Mouse (Mus musculus) gastrocnemius, adult 8-10 months (tissue): ENCODE measurements around the gene Flad1. TPM values are rescaled to one million over a fixed set of nuclear protein-coding genes. Genes with fewer than 3 reads are reported as not detected.
A peak's percentile ranks its signal among the peaks of the same experiment; 100 is the strongest.

Source experiments
- DNase-seq, 2 experiments: peaks; one replicate each; pipeline ENCODE4 v3.0.0; 2022; ENCODE audit warnings: low spot score in 2 of 2
- total RNA-seq, 4 experiments: library from RNA; stranded (reverse); gene quantifications; 2 replicates each; pipeline ENCODE4 v1.2.4; 2022

Flad1 gene
- 10 to 100 TPM; 37.8 to 46.1 (median 41.6) TPM for total RNA-seq

GRCm38 (mm10) chr3:89411490-89412393 lies at the start of gene Flad1:
Gene Flad1, minus strand, starts transcription at chr3:89411870.
- DNase-seq = peak; percentile 99

DNA sequence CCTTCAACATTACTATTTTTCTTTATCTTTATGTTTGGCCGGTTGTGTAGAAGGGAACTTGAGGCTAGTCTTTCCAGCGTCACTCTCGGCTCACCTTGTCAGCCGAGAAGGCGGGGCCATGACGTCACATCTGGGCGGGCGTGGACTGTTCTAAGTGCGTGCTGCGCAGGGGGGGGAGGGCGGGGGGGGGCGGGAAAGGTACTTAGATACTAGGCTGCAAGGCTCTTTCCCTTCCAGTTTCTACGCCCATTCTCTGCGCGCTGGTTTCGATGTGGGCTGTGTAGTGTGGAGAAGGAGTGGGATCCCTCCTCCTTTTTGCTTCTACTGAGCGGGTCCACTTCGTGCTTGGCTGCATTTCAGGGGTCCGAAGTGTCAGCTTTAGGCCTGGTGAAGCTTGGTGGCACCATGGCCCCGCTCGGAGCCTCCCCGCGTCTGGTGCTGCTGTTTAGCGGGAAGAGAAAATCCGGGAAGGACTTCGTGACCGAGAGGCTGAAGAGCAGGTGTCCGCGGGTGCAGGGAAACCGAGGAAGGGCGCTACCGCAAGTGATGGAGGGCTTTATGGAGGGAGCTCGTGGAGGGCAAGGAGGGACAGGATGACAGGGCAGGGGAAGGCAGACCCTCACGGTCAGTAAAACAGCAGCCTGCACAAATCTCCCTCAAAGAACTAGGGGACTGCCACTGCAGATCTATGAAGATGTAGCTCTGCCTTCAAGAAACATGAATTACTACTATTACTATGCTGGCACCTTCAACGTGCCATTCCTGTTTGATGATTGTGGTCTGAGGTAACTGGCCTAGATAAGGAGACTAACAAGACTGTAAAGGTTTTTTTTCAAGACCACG lies 47.5 kb upstream of the Flad1 start:
- DNase-seq = peak; percentile 81 to 85

GRCm38 (mm10) chr3:89458372-89458964 lies 46.8 kb upstream of the Flad1 start:
- DNase-seq = no peak

- DNase-seq = peak in 1 of 2 experiments; percentile 49
Observed at GRCm38 (mm10) chr3:89456726-89457665, 45.3 kb upstream of the Flad1 start.

DNA sequence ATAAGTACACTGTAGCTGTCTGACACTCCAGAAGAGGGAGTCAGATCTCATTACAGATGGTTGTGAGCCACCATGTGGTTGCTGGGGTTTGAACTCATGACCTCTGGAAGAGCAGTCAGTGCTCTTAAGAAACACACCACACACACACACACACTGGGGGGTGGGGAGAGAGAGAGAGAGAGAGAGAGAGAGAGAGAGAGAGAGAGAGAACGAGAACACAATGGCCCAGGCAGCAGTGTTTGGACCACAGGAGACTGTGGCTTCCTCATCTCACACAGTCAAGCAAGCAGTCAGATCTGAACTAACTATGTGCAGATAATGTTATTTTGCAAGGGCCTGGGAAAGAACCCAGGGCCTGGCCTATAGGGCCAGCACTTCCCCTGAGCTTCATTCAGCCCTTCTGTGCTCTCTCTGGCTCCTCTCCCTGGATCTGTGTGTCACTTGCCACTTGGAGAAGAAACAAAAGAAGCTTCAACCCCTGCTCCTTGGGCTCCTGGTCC lies 44.2 kb upstream of the Flad1 start:
- DNase-seq = no peak

DNA sequence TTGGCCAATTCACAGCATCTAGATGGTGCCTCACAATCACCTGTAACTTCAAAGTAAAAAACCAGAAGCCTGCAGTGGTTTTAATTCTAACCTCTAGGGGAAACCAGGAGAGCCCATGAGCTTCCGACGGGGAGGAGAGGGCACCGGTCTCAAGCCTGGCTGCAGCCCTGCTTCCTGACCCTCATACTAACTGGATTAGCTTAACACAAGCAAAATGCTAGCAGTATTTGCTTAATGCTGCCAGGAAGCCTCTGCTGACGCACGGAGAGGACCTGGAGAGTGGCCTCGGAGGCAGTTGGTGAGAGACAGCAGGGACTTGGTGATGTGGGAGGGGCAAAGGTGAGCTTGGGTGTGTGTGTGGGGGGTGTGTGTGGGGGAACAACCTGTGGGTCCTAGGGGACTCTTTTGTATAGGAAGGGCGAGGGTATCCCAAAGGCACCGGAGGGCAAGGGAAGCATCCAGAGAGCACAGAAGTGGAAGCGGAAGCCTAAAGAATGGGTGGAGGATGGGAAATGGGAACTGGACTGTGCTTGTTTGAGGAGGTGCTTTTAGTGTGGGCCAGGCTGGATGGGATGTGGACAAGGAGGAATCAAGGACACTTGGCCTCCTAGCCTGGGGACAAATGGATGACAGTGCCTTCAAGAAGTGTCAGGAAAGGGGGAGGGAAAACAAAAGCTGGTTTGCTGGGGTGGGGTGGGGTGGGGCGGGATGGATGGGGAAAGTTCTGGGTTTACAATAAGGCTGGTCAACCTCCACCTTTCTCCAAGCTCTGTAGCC lies 42.9 kb upstream of the Flad1 start, which contains the start of gene Pmvk:
Gene Pmvk, plus strand, starts transcription at position 141 of the 777 bp plus-strand sequence.
- no peak for DNase-seq

DNA sequence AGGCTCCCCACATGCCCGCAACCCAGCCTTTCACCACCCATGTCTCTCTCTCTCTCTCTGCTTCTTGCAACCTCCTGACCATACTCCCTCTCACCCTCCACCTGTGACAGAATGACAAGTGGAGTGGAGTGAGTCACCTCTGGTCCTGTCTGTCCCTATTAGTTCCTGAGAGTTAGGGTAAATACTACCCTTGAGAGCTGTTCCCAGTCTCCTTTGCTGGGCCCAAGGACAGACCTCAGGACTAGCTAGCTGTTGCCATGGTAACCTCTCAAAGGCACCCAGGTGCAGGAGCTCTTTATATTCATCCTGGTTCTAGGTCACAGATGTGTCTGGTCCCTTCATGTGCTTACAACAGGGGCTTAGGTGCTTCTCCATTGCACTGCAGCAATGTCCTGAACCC lies 40.2 kb upstream of the Flad1 start:
- DNase-seq = no peak

GRCm38 (mm10) chr3:89449541-89449940 lies 37.9 kb upstream of the Flad1 start:
- DNase-seq = peak; percentile 61 to 67

DNA sequence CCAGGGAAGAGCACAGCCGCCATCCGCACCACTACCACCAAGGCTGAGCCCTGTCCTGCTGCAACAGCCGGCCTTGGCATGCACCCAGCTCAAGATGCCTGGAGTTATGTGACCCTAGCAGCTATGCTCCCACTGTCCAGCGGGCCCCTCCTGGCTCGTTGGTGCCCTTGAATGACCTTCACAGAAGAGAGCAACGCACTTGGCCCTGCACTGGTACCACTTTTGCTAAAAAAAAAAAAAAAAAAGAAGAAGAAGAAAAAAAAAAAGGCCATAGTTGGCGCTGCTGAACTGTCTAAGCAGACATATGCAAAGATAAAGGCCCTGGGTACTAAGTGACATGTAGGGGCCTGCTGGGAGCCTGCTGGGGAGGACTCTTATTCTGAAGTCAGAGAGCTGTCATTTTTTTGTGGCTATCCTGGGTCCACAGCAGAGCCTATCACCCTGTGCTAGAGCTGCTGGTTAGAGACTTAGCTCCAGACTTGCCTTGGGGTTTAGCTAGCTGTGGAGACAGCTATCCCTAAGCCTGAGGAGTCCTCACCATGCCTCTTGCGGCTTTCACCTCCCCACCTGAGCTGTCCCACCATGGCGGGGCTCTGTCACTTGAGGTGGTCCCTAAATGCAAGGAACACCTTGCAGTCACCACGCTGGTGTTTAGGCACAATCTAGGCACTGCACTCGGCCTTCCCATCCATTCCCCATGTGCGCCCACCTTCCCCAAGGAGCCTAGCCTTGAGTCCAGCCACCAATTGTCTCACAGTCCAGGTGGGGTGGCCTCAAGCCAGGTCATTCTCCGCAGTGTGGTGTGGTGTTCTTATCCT lies 37.3 kb upstream of the Flad1 start:
- DNase-seq = peak in 1 of 2 experiments; percentile 45

GRCm38 (mm10) chr3:89440691-89441090 lies 29.0 kb upstream of the Flad1 start:
- peak; percentile 71 to 82 for DNase-seq

GRCm38 (mm10) chr3:89437269-89437668 lies 25.6 kb upstream of the Flad1 start:
- DNase-seq = peak in 1 of 2 experiments; percentile 24

GRCm38 (mm10) chr3:89436176-89437113 lies 24.8 kb upstream of the Flad1 start, which contains the start of gene Pbxip1:
Gene Pbxip1, plus strand, starts transcription at chr3:89436706.
- DNase-seq = peak; percentile 81

DNA sequence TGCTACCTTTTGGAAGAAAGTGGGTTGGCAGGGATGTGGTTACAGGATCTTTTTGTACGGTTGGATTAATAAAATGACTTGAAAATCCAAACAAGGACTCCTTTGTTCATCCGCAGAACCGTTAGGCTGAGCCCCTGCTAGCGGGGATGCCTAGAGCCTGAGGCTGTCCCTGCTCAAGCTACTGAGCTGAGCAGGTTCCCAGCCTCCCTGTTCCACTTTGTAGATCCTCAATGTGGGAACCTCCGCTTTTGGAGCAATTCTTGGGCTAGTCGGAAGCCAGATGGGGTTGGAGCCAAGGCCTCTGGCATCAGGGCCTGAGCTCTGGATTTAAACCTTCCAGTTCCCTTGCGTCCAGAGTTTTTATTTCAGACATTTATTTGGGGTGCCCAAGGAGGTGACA lies 23.4 kb upstream of the Flad1 start:
- DNase-seq = no peak

DNA sequence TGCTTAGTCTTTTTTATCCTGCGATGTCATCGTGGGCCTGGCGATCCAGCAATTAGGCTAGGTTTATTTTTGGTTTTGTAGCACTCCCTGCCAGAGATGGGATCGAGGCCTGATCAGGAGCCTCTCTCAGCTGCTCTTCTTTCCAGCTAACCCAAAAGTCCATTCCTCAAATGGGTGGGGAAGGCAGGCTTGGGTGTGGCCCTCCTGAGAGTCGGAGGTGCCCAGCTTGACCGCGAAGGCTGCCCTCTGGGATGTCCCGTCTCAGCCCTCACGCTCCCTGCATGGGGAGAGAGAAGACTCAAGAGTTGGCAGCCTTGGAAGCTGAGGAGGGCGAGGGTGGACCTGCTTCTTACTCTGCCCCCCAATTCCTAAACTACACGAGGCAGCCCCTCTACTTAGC lies 22.9 kb upstream of the Flad1 start:
- DNase-seq = no peak

DNA sequence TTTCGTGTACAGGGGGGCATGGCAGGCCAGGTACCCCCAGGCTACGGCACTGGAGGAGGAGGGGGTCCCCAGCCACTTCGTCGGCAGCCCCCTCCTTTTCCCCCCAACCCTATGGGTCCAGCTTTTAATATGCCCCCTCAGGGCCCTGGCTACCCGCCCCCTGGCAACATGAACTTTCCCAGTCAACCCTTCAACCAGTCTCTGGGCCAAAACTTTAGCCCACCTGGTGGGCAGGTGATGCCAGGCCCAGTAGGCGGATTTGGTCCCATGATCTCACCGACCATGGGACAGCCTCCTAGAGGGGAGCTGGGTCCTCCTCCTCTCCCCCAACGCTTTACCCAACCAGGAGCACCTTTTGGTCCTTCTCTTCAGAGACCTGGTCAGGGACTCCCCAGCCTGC lies 20.9 kb upstream of the Flad1 start:
- DNase-seq = no peak

DNA sequence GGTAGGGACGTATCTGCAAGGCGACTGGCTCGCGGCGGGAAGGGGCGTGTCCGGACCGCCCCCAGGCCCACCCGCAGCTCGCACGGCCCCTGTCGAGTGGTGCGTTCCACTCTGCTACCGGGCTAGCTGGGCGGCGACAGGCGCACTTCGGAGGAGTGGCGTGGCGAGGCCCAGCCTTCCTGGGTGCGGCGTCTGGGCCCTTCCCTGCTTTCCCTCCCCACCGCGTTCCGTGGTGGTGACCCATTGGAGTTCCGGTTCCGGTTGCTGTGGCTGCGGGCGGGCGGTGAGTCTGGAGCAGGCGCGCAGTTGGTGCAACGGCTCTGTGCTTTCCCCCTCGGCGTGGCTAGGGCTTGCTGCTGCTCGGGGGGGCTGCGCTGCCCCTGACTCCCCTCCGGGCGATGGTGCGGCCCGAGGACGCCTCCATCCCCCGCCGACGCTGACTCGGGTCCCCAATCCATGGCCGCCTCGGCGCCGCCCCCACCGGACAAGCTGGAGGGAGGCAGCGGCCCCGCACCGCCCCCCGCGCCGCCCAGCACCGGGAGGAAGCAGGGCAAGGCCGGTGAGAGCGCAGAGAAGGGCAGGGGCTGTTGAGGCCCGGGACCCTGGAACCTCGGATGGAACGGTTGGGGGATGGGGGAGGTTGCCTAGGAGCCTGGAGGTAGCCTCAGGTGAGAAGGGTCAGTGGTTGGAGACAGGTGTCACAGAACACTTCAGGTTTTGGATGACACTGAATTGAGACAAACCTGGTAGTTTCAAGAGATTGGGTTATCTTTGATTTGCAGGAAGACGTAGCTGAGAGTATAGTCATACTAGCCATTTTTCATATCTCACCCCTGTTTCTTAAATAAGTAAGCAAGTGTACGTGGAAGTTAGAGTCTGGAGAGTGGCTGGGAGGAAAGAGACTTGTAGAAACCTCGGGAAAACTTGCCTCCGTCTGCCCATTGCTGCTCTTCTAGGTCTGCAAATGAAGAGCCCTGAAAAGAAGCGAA lies 18.8 kb upstream of the Flad1 start, which contains the start of gene Pygo2:
Gene Pygo2, plus strand, starts transcription at position 44 of the 989 bp plus-strand sequence.
- peak; percentile 91 to 95 for DNase-seq
